Mouse (Mus musculus) CH12.LX (cell line): Measurements from ENCODE around the gene Gamt.

Experiments
- CHD2 ChIP-seq: IDR thresholded peaks from 2 replicates; pipeline ENCODE4 v1.6.1; 2011; ENCODE audit warnings: low read length, improper control_type of control experiment
- CTCF ChIP-seq, 2 experiments: IDR thresholded peaks in 1 of 2; conservative IDR thresholded peaks in 1 of 2; 2 replicates each; pipeline ENCODE4 v1.5.1; 2011 to 2012; ENCODE audit warnings: low read depth in 2 of 2, low read length in 2 of 2, improper control_type of control experiment in 1 of 2, inconsistent platforms in 1 of 2, mild to moderate bottlenecking in 1 of 2, moderate library complexity in 1 of 2
- KAT2A ChIP-seq: IDR thresholded peaks from 2 replicates; pipeline ENCODE4 v1.6.1; 2012; ENCODE audit warnings: low read length, improper control_type of control experiment, inconsistent platforms; ENCODE audit not compliant: insufficient replicate concordance
- POLR2A ChIP-seq: IDR thresholded peaks from 2 replicates; pipeline ENCODE4 v1.6.1; 2011; ENCODE audit warnings: low read depth, mild to moderate bottlenecking, improper control_type of control experiment, low read length
- RAD21 ChIP-seq: IDR thresholded peaks from 2 replicates; pipeline ENCODE4 v1.6.1; 2011; ENCODE audit warnings: low read depth, mild to moderate bottlenecking, low read length, improper control_type of control experiment, moderate library complexity
- ZNF384 ChIP-seq: IDR thresholded peaks from 2 replicates; pipeline ENCODE4 v1.6.1; 2012; ENCODE audit warnings: low read depth, low read length, improper control_type of control experiment, inconsistent platforms

- TF ChIP-seq RAD21 (no peak), ZNF384 (no peak), POLR2A (peak; percentile 67), CTCF (conservative IDR thresholded peaks at IDR 0.05 in 1 of 2, IDR thresholded peaks at IDR 0.05 in 1 of 2; ENCODE audit: low read depth in 2 of 2, low read length in 2 of 2) (no peak), CHD2 (no peak; the same call in 1 of the 2 replicates), KAT2A (no peak)
Observed at GRCm38 (mm10) chr10:80294788-80295303, 34.0 kb upstream of the Gamt start.
